Mouse (Mus musculus) heart, embryonic 12.5 days (tissue): ENCODE data around the gene Lrmda. TPM values are rescaled to one million over a fixed set of nuclear protein-coding genes. Genes with fewer than 3 reads are reported as not detected.

Source experiments
- ATAC-seq: fragments of 200-750 bp; cut with Nextera tagmentation; 2 replicates; pipeline ENCODE4 v1.8.0; 2017; ENCODE audit warnings: moderate TSS enrichment, moderate library complexity; ENCODE audit not compliant: insufficient number of reproducible peaks, low FRiP score
- H3K27ac ChIP-seq: fragments of 300-500 bp; sonication (generic); 2 replicates; pipeline ENCODE4 v1.5.1; 2016; ENCODE audit warnings: mild to moderate bottlenecking, moderate library complexity; ENCODE audit not compliant: poor library complexity, severe bottlenecking
- H3K27me3 ChIP-seq: fragments of 300-500 bp; sonication (generic); replicated peaks from 2 replicates; pipeline ENCODE4 v1.6.1; 2016; ENCODE audit warnings: mild to moderate bottlenecking, moderate library complexity
- H3K36me3 ChIP-seq: fragments of 300-500 bp; sonication (generic); 2 replicates; pipeline ENCODE4 v1.6.1; 2016; ENCODE audit warnings: mild to moderate bottlenecking, moderate library complexity
- H3K4me1 ChIP-seq: fragments of 300-500 bp; sonication (generic); replicated peaks from 2 replicates; pipeline ENCODE4 v1.6.1; 2016; ENCODE audit warnings: mild to moderate bottlenecking
- H3K4me2 ChIP-seq: fragments of 300-500 bp; sonication (generic); 2 replicates; pipeline ENCODE4 v1.6.1; 2016; ENCODE audit warnings: mild to moderate bottlenecking, moderate library complexity
- H3K4me3 ChIP-seq: fragments of 300-500 bp; sonication (generic); 2 replicates; pipeline ENCODE4 v1.5.1; 2016; ENCODE audit warnings: mild to moderate bottlenecking
- H3K9ac ChIP-seq: fragments of 300-500 bp; sonication (generic); 2 replicates; pipeline ENCODE4 v1.6.1; 2016; ENCODE audit warnings: mild to moderate bottlenecking, moderate library complexity
- H3K9me3 ChIP-seq: fragments of 300-500 bp; sonication (generic); replicated peaks from 2 replicates; pipeline ENCODE4 v1.6.1; 2016; ENCODE audit warnings: mild to moderate bottlenecking, moderate library complexity
- WGBS: fragments of 180-500 bp; shearing (Covaris S2); methylation state at CpG from one replicate; pipeline ENCODE4 v1.1.7; 2016; 5-methylcytosine and 5-hydroxymethylcytosine counted together
- microRNA-seq: library from miRNA; unstranded; fragments of <30 nt; microRNA quantifications from one replicate; pipeline ENCODE4, GENCODE M21; 2017
- polyA plus RNA-seq: library from polyadenylated mRNA; unstranded; fragments of >200 nt; fragmentation: Nextera tagmentation; extraction: Ambion mirVana; gene quantifications from 2 replicates; pipeline ENCODE4 v1.2.1, GENCODE M21; 2016

Lrmda gene
- polyA plus RNA-seq, 1 experiment from 2014 or later: 1.0 TPM

- WGBS: 58% methylated on average over 5 of the region's 5 CpGs
- Histone ChIP-seq H3K9me3 (no peaks in the 10 kb centered on the region), H3K27ac (no peak overlapping the region), H3K4me1 (peaks cover 6% of the 10 kb centered on the region; the same call in 1 of the 2 replicates), H3K27me3 (no peaks in the 10 kb centered on the region), H3K4me2 (no peak overlapping the region), H3K36me3 (no peaks in the 10 kb centered on the region), H3K4me3 (no peak overlapping the region), H3K9ac (no peak overlapping the region)
- no peak for ATAC-seq
Measured at GRCm38 (mm10) chr14:23094546-23095157, 1075.1 kb downstream of the Lrmda start.

DNA sequence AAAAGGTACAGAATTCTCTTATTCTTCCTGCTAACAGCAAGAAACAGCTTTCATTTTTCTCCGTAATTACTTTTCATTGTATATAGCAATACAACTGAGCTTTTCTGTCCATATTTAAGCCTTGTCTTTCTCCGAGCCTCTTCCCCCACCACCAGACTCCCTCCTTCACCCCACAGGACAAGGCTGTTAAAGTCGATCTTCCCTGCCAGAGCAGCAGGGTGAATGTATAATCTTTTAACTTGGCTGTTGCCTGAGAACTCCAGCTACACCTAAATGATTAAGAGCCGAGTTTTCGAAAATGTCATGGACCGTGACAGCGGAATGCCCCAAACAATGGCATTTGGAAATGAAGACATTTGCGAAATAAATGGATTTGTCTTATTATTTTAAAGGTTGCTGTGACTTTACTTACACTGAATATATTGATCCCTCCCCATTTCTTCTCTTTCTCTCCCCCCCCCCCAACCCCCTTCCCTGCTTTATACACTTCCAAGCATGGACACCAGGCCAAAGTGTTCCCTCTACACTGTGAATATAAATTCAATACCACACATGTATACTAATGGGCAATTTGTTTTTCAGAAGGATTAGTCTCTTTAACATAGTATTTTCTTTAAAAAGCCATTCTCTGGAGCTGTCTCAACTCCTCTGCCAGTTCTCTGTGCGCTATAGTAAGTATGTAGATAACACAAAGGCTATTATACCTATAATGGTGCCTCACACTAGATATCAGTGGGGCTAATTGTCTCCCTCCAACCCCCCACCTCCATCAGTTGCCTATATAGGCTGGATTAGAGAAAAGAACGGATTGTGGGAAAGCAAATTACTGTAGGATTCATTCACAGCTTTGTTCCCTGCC lies 1075.9 kb downstream of the Lrmda start:
- peaks cover 6% of the 10 kb centered on the region; the same call in 1 of the 2 replicates for H3K4me1 ChIP-seq
- no peak overlapping the region for H3K9ac ChIP-seq
- 68% methylated on average over 10 of the region's 10 CpGs for WGBS
- H3K4me3 ChIP-seq: no peak overlapping the region
- no peaks in the 10 kb centered on the region for H3K36me3 ChIP-seq
- no peak for ATAC-seq
- no peaks in the 10 kb centered on the region for H3K27me3 ChIP-seq
- no peak overlapping the region for H3K27ac ChIP-seq
- H3K9me3 ChIP-seq: no peaks in the 10 kb centered on the region
- H3K4me2 ChIP-seq: no peak overlapping the region

- Histone ChIP-seq H3K27me3 (no peaks in the 10 kb centered on the region), H3K27ac (no peak overlapping the region), H3K4me1 (peaks cover 6% of the 10 kb centered on the region; the same call in 1 of the 2 replicates), H3K9me3 (no peaks in the 10 kb centered on the region), H3K4me2 (no peak overlapping the region), H3K9ac (no peak overlapping the region), H3K4me3 (no peak overlapping the region), H3K36me3 (no peaks in the 10 kb centered on the region)
- WGBS: 57% methylated on average over 3 of the region's 3 CpGs
- ATAC-seq: no peak
Measured at GRCm38 (mm10) chr14:23096017-23096336, 1076.5 kb downstream of the Lrmda start.

DNA sequence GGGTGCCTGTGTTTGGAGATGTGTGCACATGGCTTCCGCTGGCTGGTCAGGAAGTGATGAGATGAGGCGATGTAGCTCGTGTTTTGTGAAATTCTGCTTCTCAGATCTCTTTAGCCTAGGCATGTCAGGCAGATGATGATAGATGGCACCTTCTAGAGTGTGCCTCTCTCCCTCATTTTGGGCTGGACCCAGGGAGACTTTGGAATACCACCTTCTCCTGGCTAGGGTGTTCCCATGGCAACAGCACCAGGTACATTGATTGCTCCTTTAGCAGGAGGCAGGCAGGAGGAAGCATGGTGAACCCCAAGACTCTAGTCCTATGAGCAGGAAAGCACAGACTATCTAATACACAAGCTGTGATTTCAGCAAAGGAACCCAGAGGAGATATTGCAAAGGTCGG lies 1076.9 kb downstream of the Lrmda start:
- H3K9me3 ChIP-seq: no peaks in the 10 kb centered on the region
- H3K9ac ChIP-seq: no peak overlapping the region
- ATAC-seq: no peak
- 67% methylated on average over 4 of the region's 4 CpGs for WGBS
- H3K4me3 ChIP-seq: no peak overlapping the region
- H3K4me2 ChIP-seq: no peak overlapping the region
- no peak overlapping the region for H3K27ac ChIP-seq
- H3K36me3 ChIP-seq: no peaks in the 10 kb centered on the region
- H3K27me3 ChIP-seq: no peaks in the 10 kb centered on the region
- H3K4me1 ChIP-seq: peaks cover 6% of the 10 kb centered on the region; the same call in 1 of the 2 replicates

Small RNA genes within 50 kb of the gene (microRNA-seq; reads per million reads assigned to microRNA genes)
- not detected for gene Gm27532

Other genes with a start within 250 kb of the Lrmda start
- gene Vdac2, start 194.5 kb upstream of the Lrmda start, polyA plus RNA-seq: 444 and 446 TPM in 2 replicates
- gene Comtd1, start 170.7 kb upstream of the Lrmda start, polyA plus RNA-seq: 40.8 and 43.5 TPM in 2 replicates
- gene Zfp503, start 30.1 kb upstream of the Lrmda start, polyA plus RNA-seq: 4.7 and 5.6 TPM in 2 replicates